Mouse (Mus musculus): ENCODE measurements at regions not wholly inside any gene's neighbourhood (a gene's known extent, or its start where the extent isn't known, plus 50 kb on each side); places are given as distances from the start of the nearest gene placed in this dataset.

- no peak for TF ChIP-seq CTCF (IDR thresholded peaks at IDR 0.05)
- no peak for TF ChIP-seq EP300 (IDR thresholded peaks at IDR 0.05)
Measured at GRCm38 (mm10) chr7:69807220-69807619, 559.3 kb downstream of the Nr2f2 start.

Measured in lung, postnatal 0 days (tissue).